Mouse (Mus musculus) G1E (cell line): ENCODE results near the gene Mmgt1. TPM values are rescaled to one million over a fixed set of nuclear protein-coding genes. Genes with fewer than 3 reads are reported as not detected.
A peak's percentile ranks its signal among the peaks of the same experiment; 100 is the strongest.

Experiments
- ATAC-seq: 2 replicates; pipeline ENCODE4 v1.8.0; 2016; ENCODE audit warnings: mild to moderate bottlenecking; ENCODE audit not compliant: insufficient number of reproducible peaks, poor library complexity, low FRiP score, severe bottlenecking; ENCODE audit errors: extremely low read depth
- DNase-seq: peaks from one replicate; pipeline ENCODE4 v3.0.0; 2012; ENCODE audit warnings: low spot score
- H3K27me3 ChIP-seq: 2 replicates; pipeline ENCODE4 v1.6.1; 2012; ENCODE audit warnings: mild to moderate bottlenecking, low read length, inconsistent platforms; ENCODE audit not compliant: insufficient read depth
- H3K36me3 ChIP-seq: replicated peaks from 2 replicates; pipeline ENCODE3; 2012; ENCODE audit warnings: mild to moderate bottlenecking, inconsistent platforms
- H3K4me1 ChIP-seq: 2 replicates; pipeline ENCODE4 v1.6.1; 2012; ENCODE audit warnings: low read depth, low read length, inconsistent platforms, mixed read lengths; ENCODE audit not compliant: insufficient read depth
- H3K4me3 ChIP-seq: 2 replicates; pipeline ENCODE4 v1.5.1; 2012; ENCODE audit warnings: low read depth, mild to moderate bottlenecking, inconsistent platforms, low read length, moderate library complexity, mixed read lengths
- H3K9me3 ChIP-seq: replicated peaks from 2 replicates; pipeline ENCODE4 v1.6.1; 2012; ENCODE audit warnings: inconsistent platforms
- CTCF ChIP-seq: IDR thresholded peaks from 2 replicates; pipeline ENCODE4 v1.5.1; 2012; ENCODE audit warnings: low read depth, low read length, inconsistent platforms, mixed read lengths
- GATA1 ChIP-seq: IDR thresholded peaks from 2 replicates; pipeline ENCODE4 v1.6.1; 2012; ENCODE audit warnings: borderline replicate concordance, low read length, inconsistent platforms, mixed read lengths
- GATA2 ChIP-seq: IDR thresholded peaks from 2 replicates; pipeline ENCODE4 v1.6.1; 2012; ENCODE audit warnings: low read depth, low read length, inconsistent platforms, borderline replicate concordance
- POLR2AphosphoS5 ChIP-seq: IDR thresholded peaks from 2 replicates; pipeline ENCODE4 v1.6.1; 2012; ENCODE audit warnings: low read depth, low read length, inconsistent platforms; ENCODE audit not compliant: insufficient replicate concordance
- TAL1 ChIP-seq: conservative IDR thresholded peaks from 2 replicates; pipeline ENCODE4 v1.6.1; 2012; ENCODE audit warnings: low read depth, low read length, inconsistent platforms, mixed read lengths
- polyA plus RNA-seq: library from polyadenylated mRNA; stranded (reverse); fragments of >175 nt; gene quantifications from 2 replicates; pipeline ENCODE4 v1.2.3, GENCODE M21; 2012
- total RNA-seq, 2 experiments: library from RNA; stranded (forward) in 1 of 2; stranded (reverse) in 1 of 2; fragments of 200-1000 nt in 1 of 2; fragments of >200 nt in 1 of 2; fragmentation: Nextera tagmentation in 1 of 2; gene quantifications; 2 replicates each; pipeline ENCODE4 v1.2.3; 2014 to 2017

The Mmgt1 gene
- total and polyA plus RNA-seq, 3 experiments = 0.78 to 24.4 (median 20.7) TPM

- Histone ChIP-seq H3K4me1 (peaks cover 35% of the 10 kb centered on the region), H3K4me3 (peak overlapping the region; percentile 83), H3K9me3 (no peaks in the 10 kb centered on the region), H3K36me3 (no peaks in the 10 kb centered on the region), H3K27me3 (no peaks in the 10 kb centered on the region)
- no peak for DNase-seq
- TF ChIP-seq TAL1 (no peak), POLR2AphosphoS5 (no peak), GATA2 (no peak), GATA1 (no peak), CTCF (no peak)
- ATAC-seq = 0 out of 2 replicates have a peak, but pooled peaks have one; percentile 4
These were observed 11.4 kb upstream of the Mmgt1 start for GRCm38 (mm10) chrX:56609285-56609622.

- TF ChIP-seq CTCF (no peak), POLR2AphosphoS5 (no peak), TAL1 (no peak), GATA2 (no peak), GATA1 (no peak)
- no peaks in the 10 kb centered on the region for H3K9me3 ChIP-seq
- no peak for DNase-seq
- H3K4me3 ChIP-seq = no peak overlapping the region; the same call in 1 of the 2 replicates
- no peaks in the 10 kb centered on the region for H3K27me3 ChIP-seq
- ATAC-seq = no peak; the same call in 1 of the 2 replicates
- H3K4me1 ChIP-seq = peaks cover 35% of the 10 kb centered on the region
- H3K36me3 ChIP-seq = no peaks in the 10 kb centered on the region
These were observed 9.3 kb upstream of the Mmgt1 start for GRCm38 (mm10) chrX:56607032-56607710.

- H3K4me3 ChIP-seq = no peak overlapping the region
These were observed 8.7 kb upstream of the Mmgt1 start for GRCm38 (mm10) chrX:56606536-56606935.

GRCm38 (mm10) chrX:56597219-56597886, 516 bp downstream of the Mmgt1 start:
- peaks cover 10% of the 10 kb centered on the region for H3K4me1 ChIP-seq
- peak overlapping the region; percentile 79 for H3K4me3 ChIP-seq
- TF ChIP-seq GATA1 (no peak), CTCF (no peak), GATA2 (no peak), POLR2AphosphoS5 (no peak), TAL1 (no peak)
- H3K36me3 ChIP-seq = peaks cover 21% of the 10 kb centered on the region
- no peak for ATAC-seq
- DNase-seq = no peak
- H3K27me3 ChIP-seq = no peaks in the 10 kb centered on the region
- no peaks in the 10 kb centered on the region for H3K9me3 ChIP-seq

More at GRCm38 (mm10) chrX:56606536-56606935, 8.7 kb upstream of the Mmgt1 start:
- Histone ChIP-seq H3K4me1 (peaks cover 35% of the 10 kb centered on the region), H3K36me3 (no peaks in the 10 kb centered on the region), H3K27me3 (no peaks in the 10 kb centered on the region), H3K9me3 (no peaks in the 10 kb centered on the region)
- DNase-seq = no peak
- TF ChIP-seq CTCF = no peak
- no peak for TF ChIP-seq GATA1
- TF ChIP-seq POLR2AphosphoS5 = no peak
- TF ChIP-seq TAL1 = no peak
- TF ChIP-seq GATA2 = no peak
- ATAC-seq = no peak

- H3K9me3 ChIP-seq = no peaks in the 10 kb centered on the region
- DNase-seq (no peak), ATAC-seq (no peak)
- no peaks in the 10 kb centered on the region for H3K36me3 ChIP-seq
- H3K4me3 ChIP-seq = no peak overlapping the region
- TF ChIP-seq CTCF = no peak
- TF ChIP-seq GATA2 = no peak
- no peak for TF ChIP-seq GATA1
- no peak for TF ChIP-seq POLR2AphosphoS5
- TF ChIP-seq TAL1 = no peak
- no peaks in the 10 kb centered on the region for H3K4me1 ChIP-seq
- H3K27me3 ChIP-seq = no peaks in the 10 kb centered on the region
These were observed 19.7 kb downstream of the Mmgt1 start for GRCm38 (mm10) chrX:56578200-56578599.

GRCm38 (mm10) chrX:56572465-56572864, 25.4 kb downstream of the Mmgt1 start:
- DNase-seq (no peak), ATAC-seq (no peak)
- no peaks in the 10 kb centered on the region for H3K9me3 ChIP-seq
- H3K27me3 ChIP-seq = 0 out of 2 replicates have a peak, but pooled peaks cover 3% of the 10 kb centered on the region
- TF ChIP-seq CTCF = peak; percentile 18; the same call in 1 of the 2 replicates
- no peak for TF ChIP-seq POLR2AphosphoS5
- no peaks in the 10 kb centered on the region for H3K36me3 ChIP-seq
- no peak overlapping the region for H3K4me3 ChIP-seq
- H3K4me1 ChIP-seq = no peaks in the 10 kb centered on the region
